Mouse (Mus musculus) MEL (cell line): ENCODE data around the gene Smyd3. TPM values are rescaled to one million over a fixed set of nuclear protein-coding genes. Genes with fewer than 3 reads are reported as not detected.
A peak's percentile ranks its signal among the peaks of the same experiment; 100 is the strongest.
"Not testable (repeated sequence)": the region's sequence is repeated elsewhere in the genome, so short reads cannot be mapped to it uniquely, and the experiment has no call there.

ENCODE experiments used
- DNase-seq: peaks from one replicate; pipeline ENCODE4 v3.0.0; 2011; ENCODE audit warnings: low read depth, low spot score
- H3K27ac ChIP-seq: 2 replicates; pipeline ENCODE4 v1.5.1; 2012; ENCODE audit warnings: low read depth, mild to moderate bottlenecking, control low read depth, low read length, moderate library complexity; ENCODE audit not compliant: control insufficient read depth
- H3K27me3 ChIP-seq, 2 experiments: fragments of 150-350 bp in 1 of 2; sonication (generic) in 1 of 2; 2 replicates each; pipeline ENCODE4 v1.6.1; 2012; ENCODE audit warnings: low read length in 2 of 2, mild to moderate bottlenecking in 2 of 2, improper control_type of control experiment in 1 of 2, moderate library complexity in 1 of 2; ENCODE audit not compliant: insufficient read depth in 2 of 2, control insufficient read depth in 1 of 2
- H3K36me3 ChIP-seq, 2 experiments: 2 replicates each; pipeline ENCODE4 v1.6.1; 2012 to 2014; ENCODE audit warnings: low read length in 2 of 2, improper control_type of control experiment in 1 of 2, inconsistent platforms in 1 of 2, mild to moderate bottlenecking in 1 of 2; ENCODE audit not compliant: insufficient read depth in 2 of 2, control insufficient read depth in 1 of 2
- H3K4me1 ChIP-seq, 2 experiments: fragments of 150-350 bp in 1 of 2; sonication (generic) in 1 of 2; 2 replicates each; pipeline ENCODE4 v1.6.1; 2012; ENCODE audit warnings: low read length in 2 of 2, improper control_type of control experiment in 1 of 2, mild to moderate bottlenecking in 1 of 2; ENCODE audit not compliant: insufficient read depth in 2 of 2, control insufficient read depth in 1 of 2
- H3K4me3 ChIP-seq, 2 experiments: fragments of 150-350 bp in 1 of 2; sonication (generic) in 1 of 2; 2 replicates each; pipeline ENCODE4 v1.5.1; 2012; ENCODE audit warnings: low read depth in 2 of 2, low read length in 2 of 2, mild to moderate bottlenecking in 2 of 2, moderate library complexity in 2 of 2, control low read depth in 1 of 2, improper control_type of control experiment in 1 of 2; ENCODE audit not compliant: control insufficient read depth in 1 of 2, insufficient read depth in 1 of 2
- H3K79me2 ChIP-seq: 2 replicates; pipeline ENCODE4 v1.6.1; 2012; ENCODE audit warnings: mild to moderate bottlenecking, low read length, moderate library complexity; ENCODE audit not compliant: control insufficient read depth, poor library complexity, insufficient read depth
- H3K9ac ChIP-seq: 2 replicates; pipeline ENCODE4 v1.6.1; 2012; ENCODE audit warnings: low read depth, mild to moderate bottlenecking, control low read depth, low read length, moderate library complexity; ENCODE audit not compliant: control insufficient read depth, poor library complexity, severe bottlenecking
- H3K9me3 ChIP-seq: fragments of 150-350 bp; sonication (generic); replicated peaks from 2 replicates; pipeline ENCODE4 v1.6.1; 2012; ENCODE audit warnings: mild to moderate bottlenecking, low read length, improper control_type of control experiment, moderate library complexity; ENCODE audit not compliant: insufficient read depth
- BHLHE40 ChIP-seq: IDR thresholded peaks from 2 replicates; pipeline ENCODE4 v1.6.1; 2012; ENCODE audit warnings: low read depth, mild to moderate bottlenecking, inconsistent platforms, low read length, improper control_type of control experiment, borderline replicate concordance
- ELF1 ChIP-seq: IDR thresholded peaks from 2 replicates; pipeline ENCODE4 v1.6.1; 2014; ENCODE audit warnings: low read depth, mild to moderate bottlenecking, inconsistent platforms, low read length, improper control_type of control experiment, moderate library complexity
- HCFC1 ChIP-seq: IDR thresholded peaks from 2 replicates; pipeline ENCODE4 v1.6.1; 2012; ENCODE audit warnings: low read depth, mild to moderate bottlenecking, inconsistent platforms, low read length, improper control_type of control experiment, moderate library complexity
- KAT2A ChIP-seq: conservative IDR thresholded peaks from 2 replicates; pipeline ENCODE4 v1.6.1; 2012; ENCODE audit warnings: low read depth, low read length, improper control_type of control experiment, inconsistent platforms
- MAX ChIP-seq: IDR thresholded peaks from 2 replicates; pipeline ENCODE4 v1.6.1; 2011; ENCODE audit warnings: low read length, improper control_type of control experiment
- MAZ ChIP-seq: IDR thresholded peaks from 2 replicates; pipeline ENCODE4 v1.6.1; 2012; ENCODE audit warnings: low read depth, mild to moderate bottlenecking, inconsistent platforms, low read length, improper control_type of control experiment
- MEF2A ChIP-seq: IDR thresholded peaks from 2 replicates; pipeline ENCODE4 v1.6.1; 2014; ENCODE audit warnings: low read depth, mild to moderate bottlenecking, inconsistent platforms, low read length, improper control_type of control experiment; ENCODE audit not compliant: poor library complexity, insufficient replicate concordance, severe bottlenecking; ENCODE audit errors: extremely low read depth
- MXI1 ChIP-seq: IDR thresholded peaks from 2 replicates; pipeline ENCODE4 v1.6.1; 2011; ENCODE audit warnings: mild to moderate bottlenecking, low read depth, low read length, improper control_type of control experiment
- MYB ChIP-seq: IDR thresholded peaks from 2 replicates; pipeline ENCODE4 v1.6.1; 2011; ENCODE audit warnings: mild to moderate bottlenecking, low read depth, low read length, improper control_type of control experiment
- MYC ChIP-seq: IDR thresholded peaks from 2 replicates; pipeline ENCODE4 v1.6.1; 2011; ENCODE audit warnings: low read depth, mild to moderate bottlenecking, low read length, improper control_type of control experiment, moderate library complexity
- NELFE ChIP-seq: IDR thresholded peaks from 2 replicates; pipeline ENCODE4 v1.6.1; 2011; ENCODE audit warnings: low read depth, low read length, improper control_type of control experiment
- NRF1 ChIP-seq: IDR thresholded peaks from 2 replicates; pipeline ENCODE4 v1.6.1; 2014; ENCODE audit warnings: low read depth, mild to moderate bottlenecking, inconsistent platforms, low read length, improper control_type of control experiment, moderate library complexity; ENCODE audit not compliant: poor library complexity, insufficient read depth, severe bottlenecking
- POLR2A ChIP-seq, 2 experiments: IDR thresholded peaks; 2 replicates each; pipeline ENCODE4 v1.6.1; 2011 to 2012; ENCODE audit warnings: low read length in 2 of 2, mild to moderate bottlenecking in 2 of 2, control low read depth in 1 of 2, improper control_type of control experiment in 1 of 2, low read depth in 1 of 2, moderate library complexity in 1 of 2; ENCODE audit not compliant: control insufficient read depth in 1 of 2, insufficient read depth in 1 of 2, poor library complexity in 1 of 2
- SIN3A ChIP-seq: IDR thresholded peaks from 2 replicates; pipeline ENCODE4 v1.6.1; 2012; ENCODE audit warnings: low read length, improper control_type of control experiment, inconsistent platforms
- TBP ChIP-seq: IDR thresholded peaks from 2 replicates; pipeline ENCODE4 v1.8.0; 2011; ENCODE audit warnings: low read depth, low read length, improper control_type of control experiment
- TCF12 ChIP-seq: IDR thresholded peaks from 2 replicates; pipeline ENCODE4 v1.6.1; 2014; ENCODE audit warnings: low read depth, mild to moderate bottlenecking, inconsistent platforms, low read length, improper control_type of control experiment, moderate library complexity
- USF1 ChIP-seq: IDR thresholded peaks from 2 replicates; pipeline ENCODE4 v1.6.1; 2014; ENCODE audit warnings: low read depth, mild to moderate bottlenecking, inconsistent platforms, low read length, improper control_type of control experiment, moderate library complexity
- USF2 ChIP-seq, 2 experiments: IDR thresholded peaks; 2 replicates each; pipeline ENCODE4 v1.6.1; 2011 to 2012; ENCODE audit warnings: improper control_type of control experiment in 2 of 2, low read length in 2 of 2, borderline replicate concordance in 1 of 2, inconsistent platforms in 1 of 2, low read depth in 1 of 2, mild to moderate bottlenecking in 1 of 2; ENCODE audit not compliant: insufficient read depth in 1 of 2
- ZKSCAN1 ChIP-seq: IDR thresholded peaks from 2 replicates; pipeline ENCODE4 v1.6.1; 2012; ENCODE audit warnings: low read depth, mild to moderate bottlenecking, inconsistent platforms, low read length, improper control_type of control experiment, moderate library complexity
- ZMIZ1 ChIP-seq: IDR thresholded peaks from 2 replicates; pipeline ENCODE4 v1.6.1; 2012; ENCODE audit warnings: low read depth, mild to moderate bottlenecking, inconsistent platforms, low read length, improper control_type of control experiment, moderate library complexity
- ZNF384 ChIP-seq: IDR thresholded peaks from 2 replicates; pipeline ENCODE4 v1.6.1; 2012; ENCODE audit warnings: low read depth, mild to moderate bottlenecking, inconsistent platforms, low read length, improper control_type of control experiment
- polyA plus RNA-seq, 2 experiments: library from polyadenylated mRNA; stranded (reverse) in 1 of 2; unstranded in 1 of 2; fragments of >175 nt in 1 of 2; fragments of >200 nt in 1 of 2; gene quantifications; 2 replicates each; pipeline versions ENCODE4 v1.2.1 to v1.2.4; 2012; ENCODE audit warnings: low replicate concordance in 2 of 2, low read depth in 1 of 2; ENCODE audit not compliant: insufficient read length in 2 of 2, insufficient read depth in 1 of 2, missing spikeins in 1 of 2
- total RNA-seq: library from RNA; depleted of rRNA; stranded (reverse); fragments of 300-350 nt; gene quantifications from 2 replicates; pipeline ENCODE4 v1.2.3, GENCODE M21; 2012

Smyd3 gene
- total and polyA plus RNA-seq, 3 experiments, result 13.3 to 18.2 TPM; not detected in 1

DNA sequence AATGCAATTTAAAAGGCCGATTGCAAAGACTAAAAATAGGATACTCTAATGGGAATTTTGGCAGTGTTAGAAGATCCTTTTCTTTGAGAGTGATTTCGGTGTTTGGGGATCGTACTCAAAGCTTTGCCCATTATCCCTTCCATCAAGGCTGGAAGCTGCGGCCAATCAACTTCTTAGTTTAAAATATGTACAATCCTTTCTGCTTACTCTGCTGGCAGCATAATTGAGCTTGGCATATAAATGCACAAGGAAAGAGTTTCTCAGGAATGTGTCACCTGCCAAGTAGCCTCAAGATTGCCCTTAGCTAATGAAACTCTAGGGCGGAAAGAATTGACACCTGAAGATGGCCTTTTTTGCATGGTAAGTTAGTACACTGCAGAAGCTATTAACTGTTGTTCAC is 29.3 kb upstream of the Smyd3 start:
- H3K9ac ChIP-seq, result peak overlapping the region; percentile 86
- peak; percentile 52 for DNase-seq
- no peaks in the 10 kb centered on the region for H3K27me3 ChIP-seq
- peak overlapping the region; percentile 15; the same call in 1 of the 2 replicates for H3K27ac ChIP-seq
- no peaks in the 10 kb centered on the region for H3K9me3 ChIP-seq
- peak overlapping the region; percentile 83 to 94 for H3K4me3 ChIP-seq
- H3K79me2 ChIP-seq, result peaks cover 39% of the 10 kb centered on the region
- peaks cover 7 to 13% of the 10 kb centered on the region in 2 experiments for H3K4me1 ChIP-seq
- TF ChIP-seq NELFE, result no peak
- TF ChIP-seq MEF2A, result no peak
- no peak for TF ChIP-seq MYB
- TF ChIP-seq ZNF384, result no peak
- no peak for TF ChIP-seq NRF1
- no peak for TF ChIP-seq KAT2A
- TF ChIP-seq USF2 (IDR thresholded peaks at IDR 0.05; ENCODE audit: borderline replicate concordance in 1 of 2, insufficient read depth in 1 of 2, low read depth in 1 of 2, low read length in 2 of 2), result no peak
- TF ChIP-seq ZKSCAN1, result no peak
- no peak for TF ChIP-seq POLR2A (IDR thresholded peaks at IDR 0.05; ENCODE audit: control insufficient read depth in 1 of 2, insufficient read depth in 1 of 2, low read depth in 1 of 2, low read length in 2 of 2, poor library complexity in 1 of 2)
- TF ChIP-seq, all 39 proteins: peak for 0
- H3K36me3 ChIP-seq, result peaks cover 0 to 46% of the 10 kb centered on the region in 2 experiments; a peak in 3 of 4 replicates

DNA sequence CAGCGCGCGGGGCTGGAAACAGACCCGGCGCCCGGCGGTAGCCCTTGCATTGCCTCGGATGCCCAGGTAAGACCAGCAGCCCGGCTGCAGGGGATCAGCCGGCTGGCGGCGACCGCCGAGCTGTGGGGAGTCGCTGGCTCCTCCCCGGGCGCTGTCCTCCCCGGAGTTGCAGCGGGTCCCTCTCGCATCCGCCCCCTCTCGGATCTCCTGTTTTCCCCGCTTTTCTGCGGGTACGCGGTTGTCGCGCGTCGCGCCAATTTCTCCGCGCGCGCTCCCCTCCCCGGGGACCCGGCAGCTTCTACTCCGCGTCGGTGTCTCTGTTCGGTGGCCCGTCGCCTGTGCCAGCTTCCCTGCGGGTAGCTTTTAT is 28.7 kb upstream of the Smyd3 start:
- H3K27ac ChIP-seq, result peak overlapping the region; percentile 73
- H3K79me2 ChIP-seq, result peaks cover 37% of the 10 kb centered on the region
- peaks cover under 1 to 9% of the 10 kb centered on the region in 2 experiments; a peak in 2 of 4 replicates for H3K4me1 ChIP-seq
- peak overlapping the region; percentile 83 to 94 for H3K4me3 ChIP-seq
- peaks cover 0 to 42% of the 10 kb centered on the region in 2 experiments; a peak in 3 of 4 replicates for H3K36me3 ChIP-seq
- H3K9ac ChIP-seq, result peak overlapping the region; percentile 86
- no peaks in the 10 kb centered on the region for H3K9me3 ChIP-seq
- TF ChIP-seq POLR2A (IDR thresholded peaks at IDR 0.05; ENCODE audit: control insufficient read depth in 1 of 2, insufficient read depth in 1 of 2, low read depth in 1 of 2, low read length in 2 of 2, poor library complexity in 1 of 2), result peak in 1 of 2 experiments; percentile 35; a peak in 1 of 4 replicates
- TF ChIP-seq NELFE, result peak; percentile 35; the same call in 1 of the 2 replicates
- no peak for TF ChIP-seq ZMIZ1
- TF ChIP-seq, all 39 proteins: peak for 2
- H3K27me3 ChIP-seq, result no peaks in the 10 kb centered on the region
- no peak for DNase-seq

DNA sequence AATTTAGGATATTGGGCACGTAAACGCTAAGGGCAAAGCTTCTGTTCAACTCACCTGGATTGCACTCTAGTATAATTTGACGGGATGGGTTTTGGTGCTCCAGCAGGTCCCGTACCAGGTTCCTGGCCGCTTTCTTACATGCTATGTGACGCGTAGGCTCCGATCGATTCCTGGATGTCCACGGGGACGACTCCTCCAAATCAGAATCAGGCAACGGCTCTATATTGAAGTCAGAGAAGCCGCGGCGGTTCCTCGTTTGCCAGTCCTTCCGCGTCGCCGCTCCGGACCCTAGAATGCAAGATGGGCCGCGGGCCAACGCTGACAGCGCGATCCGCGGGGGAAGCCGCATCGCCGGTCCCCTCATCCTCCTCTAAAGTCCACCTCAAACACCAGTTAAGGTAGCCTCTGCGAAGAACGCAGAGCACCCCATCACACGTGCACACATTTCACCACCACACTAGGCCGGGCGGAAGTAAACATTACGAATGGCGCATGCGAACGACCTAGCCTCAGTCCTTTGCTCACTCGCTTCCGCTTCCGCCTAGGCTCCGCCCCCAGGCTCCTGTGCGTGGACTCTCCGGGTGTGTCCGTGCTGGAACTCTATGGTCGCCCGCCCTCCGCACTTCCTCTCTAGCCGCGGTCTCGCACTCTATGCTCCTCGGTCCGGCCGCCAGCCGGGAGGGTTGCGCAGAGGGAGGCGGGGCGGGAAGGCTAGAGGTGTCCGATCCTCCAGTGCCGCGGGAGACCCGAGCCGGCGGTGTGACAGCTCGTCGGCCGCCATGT is 28.1 kb upstream of the Smyd3 start, which contains the start of the genes Tfb2m and Cnst:
Gene Tfb2m, minus strand, starts transcription at position 500 of the 783 bp plus-strand sequence.
Gene Cnst, plus strand, starts transcription at position 603 of the 783 bp plus-strand sequence.
- TF ChIP-seq KAT2A, result peak; percentile 77
- peak; percentile 44; the same call in 1 of the 2 replicates for TF ChIP-seq MAZ
- peak in 1 of 2 experiments; percentile 72; a peak in 2 of 4 replicates for TF ChIP-seq POLR2A (IDR thresholded peaks at IDR 0.05; ENCODE audit: control insufficient read depth in 1 of 2, insufficient read depth in 1 of 2, low read depth in 1 of 2, low read length in 2 of 2, poor library complexity in 1 of 2)
- TF ChIP-seq MAX, result peak; percentile 96
- 0 out of 2 replicates have a peak, but pooled peaks have one; percentile 33 for TF ChIP-seq ZMIZ1
- TF ChIP-seq NELFE, result peak; percentile 35
- TF ChIP-seq BHLHE40, result peak; percentile 50; the same call in 1 of the 2 replicates
- peak; percentile 45; the same call in 1 of the 2 replicates for TF ChIP-seq TCF12
- TF ChIP-seq NRF1, result peak; percentile 74
- TF ChIP-seq USF1, result peak; percentile 32; the same call in 1 of the 2 replicates
- TF ChIP-seq HCFC1, result peak; percentile 93
- peak; percentile 83 for TF ChIP-seq TBP
- peak; percentile 98 for TF ChIP-seq SIN3A
- TF ChIP-seq MYC, result peak; percentile 98
- TF ChIP-seq ELF1, result peak; percentile 95
- peak; percentile 99 for TF ChIP-seq MXI1
- TF ChIP-seq, all 39 proteins: peak for 16; not testable (repeated sequence) for 23
- Histone ChIP-seq H3K79me2 (peaks cover 37% of the 10 kb centered on the region), H3K27ac (peak within 1 kb of the TSS; percentile 73), H3K9ac (peak within 1 kb of the TSS; percentile 86), H3K4me3 (peak within 1 kb of the TSS; percentile 84 to 94), H3K36me3 (peaks cover 0 to 41% of the 10 kb centered on the region in 2 experiments), H3K4me1 (peaks cover 3 to 11% of the 10 kb centered on the region in 2 experiments; a peak in 3 of 4 replicates)
- peak; percentile 99 for DNase-seq
- not testable (repeated sequence) for H3K27me3 ChIP-seq, H3K9me3 ChIP-seq
